Mouse (Mus musculus) Muller cell, postnatal 12 days (primary cell): ENCODE measurements at regions not wholly inside any gene's neighbourhood (a gene's known extent, or its start where the extent isn't known, plus 50 kb on each side); places are given as distances from the start of the nearest gene placed in this dataset.

ENCODE experiments used
- DNase-seq: peaks from one replicate; pipeline ENCODE4 v3.0.0-alpha.2; 2015; ENCODE audit errors: inconsistent ontology term

- no peak for DNase-seq
Observed at GRCm38 (mm10) chr15:95714408-95714807, 58.6 kb upstream of the Dbx2 start.

DNA sequence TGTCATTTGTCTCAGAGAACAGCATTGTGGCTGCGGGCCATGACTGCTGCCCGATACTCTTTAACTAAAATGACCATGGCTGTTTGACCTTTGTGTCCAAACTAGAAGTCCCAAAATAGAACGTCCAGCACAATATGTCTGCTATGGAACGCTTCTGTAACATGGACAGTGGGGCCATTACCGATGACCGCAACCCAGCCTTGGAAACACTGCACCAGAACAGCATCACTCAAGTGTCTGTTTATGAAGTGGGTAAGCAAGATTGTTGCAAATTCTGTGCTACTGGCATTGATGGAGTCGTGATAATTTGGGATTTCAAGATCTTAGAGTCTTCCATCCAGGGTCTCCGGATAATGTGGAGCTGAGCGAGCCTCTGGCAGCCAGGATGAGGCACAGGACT lies 60.2 kb upstream of the Dbx2 start:
- no peak for DNase-seq

DNA sequence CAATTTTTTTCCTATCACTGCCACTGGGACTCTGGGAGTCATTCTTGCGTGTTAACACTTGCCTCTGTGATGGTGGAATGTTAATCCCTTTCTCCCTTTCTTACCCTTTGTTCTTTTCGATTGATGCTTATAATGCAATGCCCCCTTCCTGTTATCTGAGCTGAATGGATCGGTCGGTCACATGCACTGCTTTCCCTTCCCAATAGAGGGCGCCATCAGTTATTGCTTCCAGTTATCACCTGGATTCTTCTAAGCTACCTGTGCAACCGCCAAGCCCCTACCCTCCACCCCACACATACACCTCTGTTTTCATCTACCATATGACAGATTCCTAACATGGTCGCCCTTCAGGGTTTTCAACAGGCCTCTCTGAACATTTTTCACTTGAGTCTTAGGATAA lies 66.9 kb upstream of the Ano6 start:
- DNase-seq: no peak

GRCm38 (mm10) chr15:95725866-95726265 lies 64.8 kb upstream of the Ano6 start:
- DNase-seq: peak; percentile 30

DNA sequence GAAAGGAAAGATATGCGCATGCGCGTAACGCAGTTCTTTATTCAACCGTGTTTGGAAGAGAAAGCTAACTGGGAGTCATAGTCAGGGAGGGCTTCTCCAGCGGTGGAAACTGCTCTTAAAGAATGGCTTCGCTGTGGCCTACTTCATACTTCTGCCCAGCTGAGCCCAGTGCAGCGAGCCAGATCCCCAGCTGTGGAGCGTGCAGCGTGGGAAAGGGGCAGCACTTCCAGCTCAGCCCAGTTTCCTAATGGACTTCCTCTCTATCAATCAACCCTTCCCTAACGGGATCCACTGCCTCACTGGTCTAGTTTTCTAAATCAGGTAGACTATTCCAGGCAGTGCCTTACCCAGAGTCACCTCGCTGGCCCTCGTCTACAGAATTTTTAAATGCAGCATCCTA lies 64.1 kb upstream of the Ano6 start:
- DNase-seq: no peak

- no peak for DNase-seq
Observed at GRCm38 (mm10) chr15:95735746-95736145, 54.9 kb upstream of the Ano6 start.
